Mouse (Mus musculus) cerebellum, adult 9-10 months (tissue): Measurements from ENCODE around the gene Jmjd6.
"Not testable (repeated sequence)": the region's sequence is repeated elsewhere in the genome, so short reads cannot be mapped to it uniquely, and the experiment has no call there.

ENCODE experiments used
- DNase-seq: peaks from one replicate; pipeline ENCODE4 v3.0.0; 2022

Jmjd6 gene

DNA sequence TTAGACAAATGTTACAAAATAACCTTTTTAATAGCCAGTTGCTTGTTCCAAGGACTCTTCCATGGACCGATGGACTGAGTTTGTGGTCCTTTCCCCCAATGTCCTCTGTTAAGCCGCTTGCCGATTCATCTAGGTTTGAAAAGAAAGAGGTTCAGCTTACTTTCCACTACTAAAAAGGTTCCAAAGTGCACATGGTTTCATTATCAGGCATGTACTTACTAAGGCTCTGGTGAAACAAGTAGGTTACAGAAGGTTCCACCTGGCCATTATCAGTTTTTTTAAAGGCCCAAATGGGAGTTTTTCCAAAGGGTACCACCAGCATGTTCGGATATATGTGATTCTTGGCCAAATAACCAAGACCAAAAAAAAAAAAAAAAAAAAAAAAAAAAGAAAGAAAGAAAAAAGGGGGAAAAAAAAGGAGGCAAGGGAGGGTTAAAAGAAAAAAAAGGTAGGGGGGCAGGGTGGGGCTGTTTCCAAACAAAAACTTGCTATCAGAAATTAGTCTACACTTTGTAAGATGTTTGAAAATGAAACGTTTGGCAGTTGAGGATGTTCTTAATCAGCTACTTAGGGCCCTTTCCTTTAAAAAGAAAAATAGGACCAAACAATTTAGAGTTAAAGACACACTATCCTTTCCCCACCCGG is 7.7 kb upstream of the Jmjd6 start:
- peak; percentile 45 for DNase-seq

DNA sequence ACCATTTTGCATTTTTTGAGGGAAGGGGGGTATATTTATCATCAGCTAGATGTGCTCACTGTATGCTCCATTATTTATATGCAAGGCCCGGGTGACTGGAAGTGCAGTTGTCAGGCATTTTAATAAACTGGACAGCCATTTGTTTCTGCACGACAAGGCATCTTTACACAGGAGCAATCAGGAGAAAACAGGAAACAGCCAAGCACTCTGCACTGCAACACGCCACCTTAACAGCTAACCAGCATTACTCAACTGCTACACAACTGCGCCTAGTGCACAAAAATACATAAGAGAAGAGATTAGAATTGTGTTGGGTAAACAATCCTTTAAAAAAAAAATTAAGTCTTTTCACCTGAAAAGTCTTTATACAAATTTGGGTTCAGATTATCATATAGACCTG is 6.8 kb upstream of the Jmjd6 start:
- DNase-seq = no peak

DNA sequence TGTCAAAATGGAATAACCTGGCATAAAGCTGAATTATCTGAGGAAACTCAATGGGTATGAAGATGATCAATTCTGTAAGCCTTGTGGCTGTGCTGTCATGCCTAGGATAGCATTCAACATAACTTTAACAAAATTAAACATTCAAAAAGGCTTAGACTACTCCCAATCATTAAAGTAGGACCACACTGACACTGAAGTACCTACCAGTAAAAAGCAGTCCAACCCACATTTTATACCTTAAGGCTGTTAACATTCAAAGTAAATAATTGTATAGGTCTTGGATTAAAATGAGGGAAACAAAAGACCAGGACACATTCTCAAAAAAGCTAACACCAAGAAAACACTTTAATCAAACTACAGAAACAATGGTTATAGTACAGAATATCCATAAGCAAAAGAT is 6.3 kb upstream of the Jmjd6 start:
- no peak for DNase-seq

DNA sequence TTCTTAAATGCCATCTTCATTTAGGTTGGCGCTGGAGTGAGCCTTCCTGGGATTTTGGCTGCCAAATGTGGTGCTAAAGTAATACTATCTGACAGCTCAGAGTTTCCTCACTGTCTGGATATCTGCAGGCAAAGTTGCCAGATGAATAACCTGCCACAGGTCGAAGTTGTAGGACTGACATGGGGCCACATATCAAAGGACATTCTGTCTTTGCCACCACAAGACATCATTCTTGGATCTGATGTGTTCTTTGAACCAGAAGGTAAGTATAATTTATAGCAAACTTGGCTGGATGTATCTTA is 5.6 kb upstream of the Jmjd6 start:
- DNase-seq = not testable (repeated sequence)

DNA sequence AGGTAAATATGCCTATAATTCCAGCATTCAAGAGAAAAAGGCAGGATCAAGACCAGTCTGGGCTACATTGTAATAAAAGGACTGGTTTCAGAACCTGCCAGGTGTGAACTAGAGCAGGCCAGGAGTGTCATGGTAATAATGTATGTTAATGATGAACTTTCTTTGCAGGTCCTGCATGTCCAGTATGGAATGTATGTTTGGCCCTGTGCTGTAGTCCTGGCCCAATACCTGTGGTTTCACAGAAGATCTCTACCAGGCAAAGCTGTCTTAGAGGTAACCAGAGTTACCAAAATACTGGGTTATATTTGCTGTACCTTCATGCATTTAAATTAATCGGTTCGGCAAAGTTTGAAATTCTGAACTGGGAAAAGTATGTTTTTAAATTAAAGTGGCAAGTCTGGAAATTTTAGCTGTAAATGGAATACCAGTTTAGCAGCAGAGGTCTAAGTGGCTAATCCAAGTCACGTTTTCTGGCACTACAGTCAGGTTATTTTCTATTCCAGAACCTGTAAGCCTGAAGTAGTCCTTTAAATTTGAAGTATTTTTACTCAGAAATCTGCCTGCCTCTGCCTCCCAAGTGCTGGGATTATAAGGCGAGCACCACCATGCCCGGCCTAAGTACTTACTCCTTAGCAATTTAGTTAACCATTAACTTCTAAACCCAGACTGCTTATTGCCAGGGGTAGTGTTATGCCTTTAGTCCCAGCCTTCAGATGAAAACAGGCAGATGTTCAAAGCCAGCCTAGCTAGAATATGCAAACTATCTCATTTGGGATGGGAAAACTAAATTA is 5.0 kb upstream of the Jmjd6 start:
- no peak for DNase-seq

DNA sequence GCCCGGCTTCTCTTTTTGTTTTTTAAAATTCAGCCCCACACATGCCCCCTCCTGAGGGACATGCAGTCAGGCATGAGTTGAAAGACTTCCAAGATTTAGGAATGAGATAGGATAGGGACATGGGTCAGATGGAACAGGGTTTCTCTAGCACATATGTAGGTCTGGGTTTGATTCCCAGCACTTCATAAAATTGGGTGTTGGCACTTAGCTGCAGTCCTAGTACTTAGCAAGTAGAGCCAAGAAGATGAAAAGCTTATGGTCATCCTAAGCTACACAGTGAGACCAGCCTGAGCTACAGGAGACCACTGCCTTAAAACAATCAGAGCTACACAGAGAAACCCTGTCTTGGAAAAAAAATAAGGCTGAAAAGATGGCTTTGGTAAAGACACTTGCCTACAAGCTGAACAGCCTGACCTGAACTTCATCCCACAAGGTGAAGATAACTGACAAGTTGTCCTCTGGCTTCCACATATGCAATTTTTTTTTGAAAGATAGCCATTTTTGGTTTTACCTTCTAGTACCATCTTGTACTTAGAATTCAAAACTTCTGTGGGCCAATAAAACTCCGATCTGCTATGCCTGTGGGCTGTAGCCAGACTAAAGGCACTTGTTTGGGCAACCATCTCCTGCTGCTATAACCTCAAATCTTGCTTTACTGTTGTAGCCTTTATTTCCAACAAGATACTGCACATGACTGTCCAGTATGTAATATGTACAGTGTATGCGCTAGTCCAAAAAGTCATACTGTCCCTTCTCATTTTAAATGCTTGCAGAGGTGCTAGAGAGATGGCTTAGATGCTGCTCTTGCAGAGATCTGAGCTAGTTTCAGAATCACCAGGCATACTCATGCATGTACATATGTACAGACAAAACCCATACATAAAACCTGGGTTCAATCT is 4.2 kb upstream of the Jmjd6 start:
- DNase-seq = no peak

DNA sequence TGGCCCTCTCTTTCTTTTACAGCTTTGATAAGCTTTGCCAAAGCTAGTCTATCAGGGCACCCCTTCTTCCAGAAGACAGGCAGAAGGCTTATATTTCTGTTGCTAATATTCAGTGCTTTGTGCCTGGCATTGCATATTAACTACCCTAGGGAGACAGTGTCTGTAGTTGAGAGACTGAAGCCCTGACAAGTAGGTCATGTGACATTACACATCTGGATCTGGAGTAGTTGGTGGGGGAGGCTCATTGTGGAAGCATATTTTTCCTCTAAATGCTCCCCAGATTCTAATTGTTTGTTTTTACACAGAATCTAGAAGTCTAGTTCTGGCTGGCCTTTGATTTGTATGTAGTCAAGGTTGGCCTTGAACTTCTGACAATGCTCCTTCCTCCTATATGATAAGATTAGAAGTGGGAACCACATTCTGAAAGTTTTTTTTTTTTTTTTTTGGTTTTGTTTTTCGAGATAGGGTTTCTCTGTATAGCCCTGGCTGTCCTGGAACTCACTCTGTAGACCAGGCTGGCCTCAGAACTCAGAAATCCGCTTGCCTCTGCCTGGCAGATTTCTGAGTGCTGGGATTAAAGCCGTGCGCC is 3.4 kb upstream of the Jmjd6 start:
- DNase-seq = peak; percentile 48

DNA sequence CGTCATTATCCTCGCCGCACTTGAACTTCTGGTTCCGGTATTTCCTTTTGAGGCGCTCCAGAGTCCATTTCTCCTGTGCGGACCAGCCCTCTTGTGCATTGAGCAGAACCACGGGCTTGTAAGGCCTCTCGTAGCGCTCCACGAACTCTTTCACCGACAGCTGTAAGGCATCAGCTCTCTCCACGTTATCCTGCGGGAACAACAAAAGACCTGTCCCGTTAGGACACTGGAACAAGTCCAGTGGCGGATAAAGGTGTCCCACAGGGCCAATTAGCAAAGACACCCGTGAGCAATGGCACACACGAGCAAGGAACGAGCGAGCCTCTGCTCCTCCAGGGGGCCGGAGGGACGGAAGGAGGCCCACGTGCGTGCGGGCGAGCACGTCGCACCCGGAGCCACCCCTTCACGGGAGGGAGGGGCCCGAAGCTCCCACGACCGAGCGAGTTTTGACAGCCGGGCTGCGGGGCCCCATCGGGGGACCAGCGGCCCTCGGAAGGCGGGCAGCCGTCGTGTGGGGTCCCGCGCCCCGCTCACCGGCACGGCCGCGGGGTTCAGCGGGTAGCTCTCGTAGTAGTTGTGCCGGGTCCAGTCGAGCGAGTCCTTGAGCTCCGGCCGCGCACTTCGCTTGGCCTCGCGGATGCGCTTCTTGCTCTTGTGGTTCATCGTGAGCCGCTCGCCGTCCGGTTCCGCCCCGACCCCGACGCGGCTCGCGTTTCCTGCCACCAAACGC is 553 bp downstream of the Jmjd6 start:
- peak; percentile 74 for DNase-seq

DNA sequence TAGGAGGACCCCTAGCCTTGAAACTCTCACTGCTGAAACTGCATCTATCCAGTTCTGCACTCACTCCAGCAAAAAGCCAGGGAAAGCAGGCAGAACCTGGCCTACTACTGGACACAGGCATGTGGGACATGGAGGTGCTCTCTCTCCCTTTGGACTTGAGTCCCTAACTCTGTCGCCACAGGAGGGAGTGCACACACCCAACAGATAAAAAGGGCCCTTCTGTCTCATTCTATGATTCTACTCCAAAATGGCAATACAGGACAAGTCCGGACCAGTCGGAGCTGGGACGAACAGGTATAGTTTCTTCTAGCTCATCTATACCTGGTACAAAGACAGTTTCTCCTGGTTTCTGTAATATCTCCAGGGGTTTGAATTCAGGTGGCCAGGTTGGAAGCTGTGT is 2.5 kb downstream of the Jmjd6 start:
- DNase-seq = no peak

DNA sequence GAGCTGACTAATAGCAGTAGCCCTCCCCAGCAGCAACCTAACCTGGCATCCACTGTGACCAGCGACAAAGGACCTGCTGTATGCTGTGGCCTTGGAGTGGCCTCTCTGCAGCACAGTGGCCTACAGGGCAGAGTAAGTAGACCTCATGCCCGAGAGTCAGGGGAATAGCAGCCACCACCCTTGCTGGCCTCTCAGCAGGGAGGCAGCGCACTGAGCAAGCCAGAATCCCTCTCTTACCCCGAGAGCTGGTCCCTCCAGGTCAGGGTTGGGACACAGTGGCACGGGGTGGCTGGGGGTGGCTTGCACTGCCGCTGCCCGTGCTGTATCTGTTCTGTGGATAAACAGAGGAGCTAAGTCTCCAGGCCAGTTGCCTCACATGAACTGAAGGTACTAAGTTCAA is 3.6 kb downstream of the Jmjd6 start:
- no peak for DNase-seq

DNA sequence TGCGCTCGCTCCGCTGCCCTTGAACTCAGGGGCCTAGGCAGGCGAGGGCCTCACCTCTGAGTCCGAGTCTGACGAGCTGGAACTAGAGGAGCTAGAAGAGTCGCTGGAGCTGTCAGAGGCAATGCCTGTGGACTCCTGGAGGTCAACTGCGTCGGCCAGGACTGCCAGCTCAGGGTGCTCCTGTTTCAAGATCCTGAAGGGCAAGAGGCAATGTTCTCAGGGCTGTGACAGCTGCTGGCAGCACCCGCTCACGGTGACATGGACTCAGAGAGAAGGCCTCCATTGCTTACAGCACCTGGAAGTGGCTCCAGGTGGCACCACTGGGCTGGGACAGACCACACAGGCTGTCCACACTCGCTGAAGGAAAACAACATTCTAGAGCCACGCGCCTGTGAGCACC is 4.3 kb downstream of the Jmjd6 start:
- no peak for DNase-seq

DNA sequence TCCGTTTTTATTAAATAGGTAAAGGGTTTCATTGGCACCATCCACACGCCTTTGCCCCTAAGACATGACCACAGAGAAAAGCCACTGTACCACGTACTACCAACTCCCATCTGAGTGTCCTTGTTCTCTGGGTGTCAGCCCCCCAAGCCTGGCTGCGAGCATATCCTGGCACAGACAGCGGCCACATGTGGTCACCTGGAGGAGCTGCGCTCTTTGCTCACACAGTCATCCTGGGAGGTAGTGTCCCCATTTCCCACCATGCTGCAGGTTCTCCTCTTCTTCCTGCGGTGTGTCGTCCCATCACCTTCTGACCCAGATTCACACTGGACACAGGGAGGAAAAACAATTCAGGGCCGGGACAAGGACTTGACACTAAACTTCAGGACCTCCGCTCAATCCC is 5.8 kb downstream of the Jmjd6 start:
- no peak for DNase-seq

DNA sequence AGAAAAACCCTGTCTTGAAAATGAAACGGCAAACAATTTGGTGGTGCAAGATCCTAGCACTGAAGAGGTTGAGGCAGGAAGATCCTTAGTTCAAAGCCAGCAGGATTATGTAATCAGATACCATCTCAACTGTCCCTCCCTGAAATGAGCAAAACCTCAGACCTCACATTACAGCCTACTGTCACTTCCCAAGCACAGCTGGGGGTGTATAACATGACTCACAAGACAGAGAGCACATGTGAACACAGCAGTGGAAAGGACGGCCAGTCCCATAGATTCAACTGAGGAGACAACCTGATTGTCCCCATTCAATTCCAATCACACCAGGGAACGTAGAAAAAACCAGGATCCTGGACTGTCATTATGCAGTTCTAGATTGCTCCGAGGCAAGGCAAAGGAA is 7.0 kb downstream of the Jmjd6 start:
- no peak for DNase-seq

DNA sequence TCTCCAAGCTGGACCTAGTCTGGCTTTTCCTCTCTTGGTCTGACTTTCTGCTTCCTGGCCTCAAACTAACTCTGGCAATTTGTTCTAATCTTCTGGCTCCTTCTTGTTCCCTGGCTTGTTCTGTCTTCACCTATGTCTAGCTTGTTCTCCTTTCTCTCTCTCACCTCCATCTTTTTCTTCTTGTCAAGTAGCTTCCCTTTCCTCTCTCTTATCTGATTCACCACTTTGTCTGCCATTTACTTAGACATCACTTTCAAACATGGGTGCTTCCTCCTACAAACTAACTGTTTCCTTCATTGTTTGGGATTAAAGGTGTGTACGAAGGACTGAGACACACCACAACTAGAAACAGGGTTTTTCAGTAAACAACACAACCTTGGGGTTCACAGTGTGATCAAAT is 8.3 kb downstream of the Jmjd6 start:
- DNase-seq = no peak

DNA sequence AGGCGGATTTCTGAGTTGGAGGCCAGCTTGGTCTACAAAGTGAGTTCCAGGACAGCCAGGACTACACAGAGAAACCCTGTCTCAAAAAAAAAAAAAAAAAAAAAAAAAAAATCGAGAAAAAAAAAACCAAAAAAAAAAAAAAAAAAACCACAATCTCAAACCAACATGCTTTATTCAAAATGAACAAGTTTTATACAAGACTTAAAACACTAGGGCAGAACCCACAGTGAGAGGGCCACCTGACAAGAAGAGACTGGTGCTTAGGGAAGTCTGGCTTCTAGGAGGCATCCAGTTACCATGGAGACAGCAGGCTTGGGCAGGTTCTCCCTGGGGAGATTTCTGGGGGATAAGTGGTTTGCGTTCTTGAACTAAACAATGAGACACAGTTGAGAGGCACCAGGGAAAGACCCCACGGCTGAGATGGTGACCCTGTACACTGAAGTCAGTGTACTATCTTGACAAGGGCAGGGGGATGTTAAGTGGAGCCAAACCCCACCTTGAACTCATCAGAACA is 11.0 kb downstream of the Jmjd6 start:
- no peak for DNase-seq

DNA sequence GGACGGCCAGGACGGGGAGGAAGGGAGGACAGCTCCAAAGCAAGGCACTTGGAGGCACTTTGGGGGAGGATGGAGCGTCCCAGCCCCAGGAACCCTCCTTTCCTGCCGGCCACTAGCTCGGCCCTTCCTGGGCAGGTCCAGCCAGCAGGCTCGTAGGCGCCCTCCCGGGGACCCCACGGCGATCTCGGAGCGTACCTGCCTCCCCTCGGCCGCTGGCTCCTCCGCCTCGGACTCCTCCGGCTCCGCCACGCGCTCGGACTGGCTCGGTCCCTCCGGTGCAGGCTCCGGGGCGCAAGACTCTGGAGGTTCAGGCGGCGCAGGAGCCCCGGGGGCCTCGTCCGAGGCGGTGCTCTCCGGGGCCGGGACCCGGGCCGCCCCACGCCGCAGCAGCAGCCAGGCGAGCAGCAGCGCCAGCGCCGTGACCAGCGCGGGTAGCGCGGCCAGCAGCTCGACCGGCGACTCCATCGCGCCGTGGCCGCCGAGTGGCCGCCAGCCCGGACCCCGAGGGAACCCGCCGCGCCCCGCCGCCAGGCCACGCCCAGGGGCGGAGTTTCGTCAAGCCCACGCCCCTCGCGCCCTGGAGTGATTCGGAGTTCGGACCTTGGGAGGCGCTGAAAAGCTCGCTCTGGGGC is 15.6 kb downstream of the Jmjd6 start, which contains the start of gene Mxra7:
Gene Mxra7 (minus strand): TSS at position 513 of the 632 bp plus-strand sequence.
- peak; percentile 75 for DNase-seq

DNA sequence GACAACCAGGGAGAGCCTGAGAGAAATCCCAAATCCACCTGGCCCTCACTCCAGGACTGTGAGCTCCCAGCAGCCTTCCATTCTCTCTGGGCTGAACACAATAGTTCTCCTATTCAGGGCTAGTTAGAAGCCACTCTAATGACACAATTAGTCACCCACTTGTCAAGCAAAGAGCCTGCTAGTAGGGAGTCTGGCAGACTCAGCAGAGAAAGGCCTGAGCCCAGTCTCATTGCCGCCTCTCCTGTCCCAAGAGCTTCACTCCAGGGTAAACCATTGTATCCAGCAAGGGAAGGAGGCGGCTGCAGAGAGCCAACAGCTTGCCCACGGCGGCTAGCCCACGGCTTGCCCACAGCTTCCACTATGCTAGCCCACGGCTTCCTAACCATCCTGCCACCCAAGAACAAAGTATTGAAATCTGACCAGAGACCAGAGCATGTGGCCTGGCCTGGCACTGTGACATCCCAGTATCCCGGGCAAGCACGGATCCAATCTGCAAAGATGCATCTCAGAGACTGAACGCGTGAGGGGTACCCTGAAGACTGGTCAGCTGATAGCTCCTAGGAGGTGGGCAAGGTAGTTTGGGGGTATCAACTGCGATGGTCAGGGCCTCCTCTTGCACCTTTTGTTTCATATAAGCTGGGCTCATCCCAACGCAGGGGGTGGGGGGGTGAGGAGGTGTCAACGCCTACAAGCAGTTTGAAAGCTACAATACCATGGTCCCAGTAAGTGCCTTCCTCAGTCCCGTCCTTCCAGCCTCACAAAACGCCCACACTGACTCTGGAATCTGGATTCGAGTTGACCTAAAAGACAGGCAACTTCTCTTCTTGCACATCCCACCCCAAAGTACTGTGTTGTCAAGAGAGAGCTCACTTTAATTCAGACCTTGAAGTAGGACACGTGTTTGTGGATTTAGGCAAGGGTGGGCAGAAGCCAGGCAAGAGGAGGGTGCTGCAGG is 16.4 kb downstream of the Jmjd6 start:
- DNase-seq = no peak

DNA sequence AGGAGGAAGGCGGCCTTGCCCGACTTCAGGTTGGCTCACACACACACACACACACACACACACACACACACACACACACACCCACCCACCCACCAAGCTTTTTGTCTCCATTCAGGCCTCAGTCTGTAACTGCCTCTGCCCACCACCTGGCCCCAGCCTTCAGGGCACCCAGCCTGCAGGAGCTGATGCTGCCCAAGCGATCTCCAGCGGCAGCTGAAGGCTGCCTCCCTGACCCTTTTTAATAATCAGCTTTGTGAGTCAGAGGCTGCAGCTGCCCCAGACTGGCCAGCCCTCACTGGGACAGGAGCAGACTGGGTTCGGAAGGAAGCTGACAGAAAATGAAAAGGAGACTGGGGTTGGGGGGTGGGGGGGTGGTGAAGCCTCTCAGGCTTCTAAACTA is 18.0 kb downstream of the Jmjd6 start:
- DNase-seq = no peak

DNA sequence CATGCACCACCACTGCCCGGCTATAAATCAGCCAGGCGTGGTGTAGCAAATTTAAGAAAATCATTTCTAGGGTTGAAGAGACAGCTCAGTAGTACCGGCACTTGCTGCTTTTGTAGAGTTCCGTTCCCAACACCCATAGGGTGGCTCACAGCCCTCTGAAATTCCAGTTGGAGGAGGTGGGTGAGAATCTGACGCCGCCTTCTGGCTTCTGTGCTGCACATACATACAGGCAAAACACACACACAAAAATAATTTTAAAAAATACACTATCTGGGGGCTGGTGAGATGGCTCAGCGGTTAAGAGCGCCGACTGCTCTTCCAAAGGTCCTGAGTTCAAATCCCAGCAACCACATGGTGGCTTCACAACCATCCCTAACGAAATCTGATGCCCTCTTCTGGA is 19.4 kb downstream of the Jmjd6 start:
- not testable (repeated sequence) for DNase-seq

DNA sequence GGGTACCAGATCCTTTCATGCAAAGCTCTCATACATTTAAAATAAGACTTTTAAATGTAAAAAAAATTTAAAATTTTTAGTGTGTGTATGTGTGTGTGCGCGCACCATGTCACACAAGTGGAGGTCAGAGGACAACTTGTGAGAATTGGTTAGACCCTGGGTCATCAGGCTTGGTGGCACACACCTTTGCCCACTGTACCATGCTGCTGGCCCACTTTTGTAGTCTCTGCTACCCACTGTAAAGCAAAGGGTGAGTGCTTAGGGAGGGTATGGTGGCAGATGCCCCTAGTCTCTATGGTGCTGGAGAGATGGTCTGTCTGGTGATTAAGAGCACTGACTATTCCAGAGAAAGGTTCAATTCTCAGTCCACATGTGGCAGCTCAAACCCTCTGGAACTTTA is 20.0 kb downstream of the Jmjd6 start:
- DNase-seq = no peak

DNA sequence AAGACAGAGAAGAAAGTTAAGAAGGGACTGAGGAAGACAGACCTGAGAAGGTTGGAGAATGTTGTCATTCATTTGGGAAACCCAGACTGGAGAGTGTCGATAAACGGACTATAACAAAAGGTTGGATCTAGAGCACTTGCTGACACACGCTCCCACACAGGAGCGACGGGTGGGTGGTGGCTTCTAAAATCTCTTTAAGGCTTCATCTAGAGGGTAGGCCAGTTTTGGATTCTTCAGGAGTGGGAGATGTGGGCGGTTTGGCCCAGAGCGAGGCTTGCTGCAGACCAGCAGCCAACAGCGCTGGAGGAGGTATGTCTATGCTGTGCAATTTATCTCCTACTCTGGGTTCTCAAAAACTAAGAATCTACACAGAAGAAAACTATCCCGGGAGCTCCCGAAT is 20.6 kb downstream of the Jmjd6 start:
- no peak for DNase-seq
